Mouse (Mus musculus) midbrain, embryonic 12.5 days (tissue): ENCODE measurements around the gene Atp11a. TPM values are rescaled to one million over a fixed set of nuclear protein-coding genes. Genes with fewer than 3 reads are reported as not detected.

ENCODE experiments used
- ATAC-seq: fragments of 200-750 bp; cut with Nextera tagmentation; 2 replicates; pipeline ENCODE4 v1.8.0; 2017; ENCODE audit warnings: low read depth, moderate TSS enrichment, moderate library complexity; ENCODE audit not compliant: low FRiP score
- H3K27ac ChIP-seq: fragments of 300-500 bp; sonication (generic); replicated peaks from 2 replicates; pipeline ENCODE4 v1.5.1; 2016; ENCODE audit warnings: mild to moderate bottlenecking
- H3K27me3 ChIP-seq: fragments of 300-500 bp; sonication (generic); 2 replicates; pipeline ENCODE4 v1.6.1; 2016; ENCODE audit warnings: mild to moderate bottlenecking
- H3K36me3 ChIP-seq: fragments of 300-500 bp; sonication (generic); 2 replicates; pipeline ENCODE4 v1.6.1; 2016
- H3K4me1 ChIP-seq: fragments of 300-500 bp; sonication (generic); 2 replicates; pipeline ENCODE4 v1.6.1; 2016
- H3K4me2 ChIP-seq: fragments of 300-500 bp; sonication (generic); replicated peaks from 2 replicates; pipeline ENCODE4 v1.6.1; 2016; ENCODE audit warnings: mild to moderate bottlenecking, moderate library complexity
- H3K4me3 ChIP-seq: fragments of 300-500 bp; sonication (generic); 2 replicates; pipeline ENCODE4 v1.5.1; 2016; ENCODE audit warnings: mild to moderate bottlenecking
- H3K9ac ChIP-seq: fragments of 300-500 bp; sonication (generic); replicated peaks from 2 replicates; pipeline ENCODE4 v1.6.1; 2016; ENCODE audit warnings: mild to moderate bottlenecking, moderate library complexity
- H3K9me3 ChIP-seq: fragments of 300-500 bp; sonication (generic); 2 replicates; pipeline ENCODE4 v1.6.1; 2016; ENCODE audit warnings: mild to moderate bottlenecking
- WGBS: fragments of 180-500 bp; shearing (Covaris S2); methylation state at CpG from one replicate; pipeline ENCODE4 v1.1.7; 2016; 5-methylcytosine and 5-hydroxymethylcytosine counted together
- polyA plus RNA-seq: library from polyadenylated mRNA; unstranded; fragments of >200 nt; fragmentation: Nextera tagmentation; extraction: Ambion mirVana; gene quantifications from 2 replicates; pipeline ENCODE4 v1.2.1, GENCODE M21; 2016

Atp11a gene
- polyA plus RNA-seq, 1 experiment from 2014 or later: 16.5 TPM

DNA sequence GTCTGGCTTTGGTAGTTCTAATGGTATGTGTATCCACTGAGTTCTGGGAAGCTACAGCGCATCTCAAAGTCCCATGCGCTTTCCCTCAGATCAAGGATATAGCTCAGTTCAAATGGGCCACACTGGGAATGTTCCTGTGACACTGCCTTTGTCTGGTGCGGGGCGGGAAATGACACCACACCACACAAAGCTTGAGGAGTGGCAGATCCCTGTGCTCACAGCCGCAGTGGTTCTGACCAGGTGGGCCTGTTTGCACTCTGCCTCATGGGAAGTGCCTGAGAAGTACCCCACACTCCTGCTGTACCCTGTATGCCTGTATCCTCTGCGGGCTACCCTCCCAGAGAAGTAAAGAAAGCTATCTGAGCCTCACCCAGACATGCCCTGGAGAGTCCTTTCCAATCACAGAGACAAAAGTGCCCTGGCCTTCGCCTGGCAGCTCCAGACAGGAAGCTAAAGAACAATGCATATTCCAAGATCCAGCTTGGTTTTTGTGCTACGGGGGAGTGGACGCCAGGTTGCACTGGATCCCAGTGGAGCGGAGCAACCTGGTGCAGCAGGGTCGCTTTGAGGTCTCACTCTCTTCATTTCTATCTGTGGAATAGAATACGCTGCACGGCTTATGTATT is 147.1 kb downstream of the Atp11a start:
- H3K27ac ChIP-seq: no peak overlapping the region

DNA sequence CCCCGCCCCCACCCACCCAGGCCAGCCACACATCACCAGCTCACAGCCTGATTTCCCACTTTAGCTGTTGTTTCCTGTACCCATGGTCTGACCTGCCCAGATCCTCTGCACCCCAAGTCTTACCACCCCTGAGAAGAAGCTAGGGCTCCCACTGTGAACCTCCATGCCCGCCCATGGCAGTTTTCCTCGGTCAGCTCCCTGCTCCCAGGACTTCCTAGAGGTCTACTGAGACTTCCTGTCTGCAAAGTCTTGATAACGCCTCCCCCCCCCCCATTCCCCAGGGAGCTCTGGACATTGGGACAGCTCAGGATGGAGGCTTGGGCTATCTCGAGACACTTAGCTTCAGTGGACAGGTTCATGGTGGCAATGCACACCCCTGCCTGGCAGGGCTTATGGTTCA is 148.3 kb downstream of the Atp11a start:
- Histone ChIP-seq H3K4me1 (no peaks in the 10 kb centered on the region), H3K27me3 (no peaks in the 10 kb centered on the region), H3K9me3 (no peaks in the 10 kb centered on the region), H3K27ac (no peak overlapping the region), H3K4me2 (no peak overlapping the region), H3K36me3 (no peaks in the 10 kb centered on the region), H3K4me3 (no peak overlapping the region), H3K9ac (no peak overlapping the region)
- WGBS: 84% methylated on average over 5 of the region's 5 CpGs
- ATAC-seq: no peak

More for the DNA sequence above, 147.1 kb downstream of the Atp11a start:
- no peak overlapping the region for H3K4me2 ChIP-seq
- no peaks in the 10 kb centered on the region for H3K9me3 ChIP-seq
- no peak overlapping the region for H3K9ac ChIP-seq
- 88% methylated on average over 13 of the region's 13 CpGs for WGBS
- no peaks in the 10 kb centered on the region for H3K4me1 ChIP-seq
- H3K27me3 ChIP-seq: no peaks in the 10 kb centered on the region
- no peaks in the 10 kb centered on the region for H3K36me3 ChIP-seq
- H3K4me3 ChIP-seq: no peak overlapping the region
- no peak for ATAC-seq

GRCm38 (mm10) chr8:12905599-12906321 is 148.9 kb downstream of the Atp11a start:
- no peak for ATAC-seq
- Histone ChIP-seq H3K27ac (no peak overlapping the region), H3K27me3 (no peaks in the 10 kb centered on the region), H3K9me3 (no peaks in the 10 kb centered on the region), H3K9ac (no peak overlapping the region), H3K4me2 (no peak overlapping the region), H3K4me1 (no peaks in the 10 kb centered on the region), H3K4me3 (no peak overlapping the region), H3K36me3 (no peaks in the 10 kb centered on the region)
- WGBS: 86% methylated on average over 11 of the region's 11 CpGs

GRCm38 (mm10) chr8:12906597-12906996 is 149.8 kb downstream of the Atp11a start:
- Histone ChIP-seq H3K4me1 (peaks cover under 1% of the 10 kb centered on the region), H3K9ac (no peak overlapping the region), H3K36me3 (no peaks in the 10 kb centered on the region), H3K4me2 (no peak overlapping the region), H3K4me3 (no peak overlapping the region), H3K27ac (no peak overlapping the region), H3K27me3 (no peaks in the 10 kb centered on the region), H3K9me3 (no peaks in the 10 kb centered on the region)
- ATAC-seq: no peak
- 60% methylated on average over 5 of the region's 5 CpGs for WGBS

GRCm38 (mm10) chr8:12907730-12908129 is 150.9 kb downstream of the Atp11a start:
- no peak overlapping the region for H3K9ac ChIP-seq
- 82% methylated on average over 4 of the region's 4 CpGs for WGBS
- H3K4me2 ChIP-seq: no peak overlapping the region
- H3K4me3 ChIP-seq: no peak overlapping the region
- no peaks in the 10 kb centered on the region for H3K9me3 ChIP-seq
- no peak for ATAC-seq
- no peaks in the 10 kb centered on the region for H3K27me3 ChIP-seq
- H3K4me1 ChIP-seq: peaks cover 8% of the 10 kb centered on the region
- H3K27ac ChIP-seq: no peak overlapping the region
- H3K36me3 ChIP-seq: no peaks in the 10 kb centered on the region

- WGBS: 7% methylated on average over 5 of the region's 5 CpGs
- H3K4me2 ChIP-seq: no peak overlapping the region
- peaks cover 16% of the 10 kb centered on the region for H3K4me1 ChIP-seq
- H3K36me3 ChIP-seq: 0 out of 2 replicates have a peak, but pooled peaks cover 3% of the 10 kb centered on the region
- no peak overlapping the region for H3K27ac ChIP-seq
- ATAC-seq: no peak
- H3K27me3 ChIP-seq: no peaks in the 10 kb centered on the region
- no peaks in the 10 kb centered on the region for H3K9me3 ChIP-seq
- H3K4me3 ChIP-seq: no peak overlapping the region
- H3K9ac ChIP-seq: no peak overlapping the region
Observed at GRCm38 (mm10) chr8:12912011-12912410, 155.2 kb downstream of the Atp11a start.

DNA sequence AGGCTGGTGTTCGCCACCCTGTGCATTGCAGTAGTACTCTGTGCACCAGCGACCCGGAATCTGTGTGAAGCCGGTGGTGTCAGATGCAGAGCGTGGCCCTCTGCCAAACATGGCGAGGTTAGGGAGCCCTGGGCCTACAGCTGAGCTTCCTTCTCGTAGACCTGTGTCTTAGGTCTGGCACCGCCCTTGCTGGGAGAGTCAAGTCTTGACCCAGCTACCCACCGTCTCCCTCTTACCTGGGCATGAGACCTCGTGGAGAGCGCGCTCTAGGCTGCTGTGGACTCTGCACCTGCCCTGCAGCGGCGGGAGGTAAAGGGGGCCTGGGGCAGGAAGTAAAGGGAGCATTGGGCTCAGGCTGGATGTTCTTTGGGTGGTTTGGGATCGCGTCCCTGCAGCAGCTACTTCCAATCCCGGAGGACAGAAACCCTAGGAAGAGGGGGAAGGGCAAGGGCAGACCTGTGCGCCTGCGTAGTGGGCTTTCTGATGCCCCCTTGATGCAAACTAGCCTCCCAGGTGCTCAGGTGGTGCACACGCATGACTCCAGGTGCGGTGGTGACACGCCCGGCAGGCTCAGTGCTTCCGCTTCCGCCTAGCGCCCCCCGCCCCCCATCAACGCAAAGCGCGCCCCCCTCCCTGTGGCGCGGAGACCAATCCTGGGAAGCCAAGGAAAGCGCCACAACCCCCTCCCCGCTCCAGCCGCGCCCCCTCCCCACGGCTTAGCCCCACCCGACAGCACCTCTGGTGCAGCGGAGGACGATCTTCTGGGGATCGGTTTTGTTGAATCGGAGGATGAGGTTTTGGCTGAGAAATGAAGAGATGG is 158.6 kb downstream of the Atp11a start:
- Histone ChIP-seq H3K9ac (peak overlapping the region; percentile 41), H3K4me1 (peaks cover 23% of the 10 kb centered on the region), H3K36me3 (0 out of 2 replicates have a peak, but pooled peaks cover 3% of the 10 kb centered on the region), H3K4me2 (peak overlapping the region; percentile 83), H3K27ac (peak overlapping the region; percentile 60), H3K9me3 (no peaks in the 10 kb centered on the region), H3K4me3 (peak overlapping the region; percentile 53), H3K27me3 (no peaks in the 10 kb centered on the region)
- peak; percentile 77 for ATAC-seq
- WGBS: 17% methylated on average over 42 of the region's 42 CpGs

- H3K4me1 ChIP-seq: peaks cover 23% of the 10 kb centered on the region
- peak overlapping the region; percentile 60 for H3K27ac ChIP-seq
- peak overlapping the region; percentile 41 for H3K9ac ChIP-seq
- 0 out of 2 replicates have a peak, but pooled peaks cover 3% of the 10 kb centered on the region for H3K36me3 ChIP-seq
- peak overlapping the region; percentile 53 for H3K4me3 ChIP-seq
- peak overlapping the region; percentile 83 for H3K4me2 ChIP-seq
- no peaks in the 10 kb centered on the region for H3K9me3 ChIP-seq
- 70% methylated on average over 16 of the region's 16 CpGs for WGBS
- no peaks in the 10 kb centered on the region for H3K27me3 ChIP-seq
- no peak for ATAC-seq
Observed at GRCm38 (mm10) chr8:12916156-12916900, 159.5 kb downstream of the Atp11a start.

DNA sequence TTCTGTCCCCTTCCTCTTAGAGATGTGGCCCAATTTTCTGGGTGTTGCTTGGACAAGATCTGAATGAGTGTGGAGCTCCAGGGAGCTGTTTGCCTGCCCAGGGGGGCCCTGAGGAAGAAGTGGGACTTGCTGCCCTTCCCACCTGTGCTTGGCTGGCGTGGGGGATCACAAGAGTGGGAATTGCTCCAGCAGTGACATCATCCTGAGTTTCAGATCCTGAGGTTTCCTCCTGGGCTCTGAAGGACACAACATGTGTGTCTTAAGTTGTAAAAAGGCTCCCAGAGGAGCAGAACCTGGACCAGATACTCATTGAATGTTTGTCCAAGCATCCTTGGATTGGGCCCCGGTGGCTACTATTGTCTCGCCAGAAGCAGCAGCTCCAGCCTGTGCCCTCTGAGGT is 160.2 kb downstream of the Atp11a start:
- Histone ChIP-seq H3K4me1 (peaks cover 19% of the 10 kb centered on the region), H3K9me3 (no peaks in the 10 kb centered on the region), H3K9ac (peak overlapping the region; percentile 41; the same call in 1 of the 2 replicates), H3K27me3 (no peaks in the 10 kb centered on the region), H3K4me3 (peak overlapping the region; percentile 53), H3K27ac (no peak overlapping the region), H3K36me3 (0 out of 2 replicates have a peak, but pooled peaks cover 3% of the 10 kb centered on the region), H3K4me2 (peak overlapping the region; percentile 83)
- no peak for ATAC-seq
- WGBS: 89% methylated on average over 3 of the region's 3 CpGs

GRCm38 (mm10) chr8:12917831-12918230 is 161.0 kb downstream of the Atp11a start:
- H3K9ac ChIP-seq: no peak overlapping the region
- H3K4me2 ChIP-seq: peak overlapping the region; percentile 83
- no peak overlapping the region for H3K4me3 ChIP-seq
- no peaks in the 10 kb centered on the region for H3K27me3 ChIP-seq
- H3K27ac ChIP-seq: no peak overlapping the region
- no peaks in the 10 kb centered on the region for H3K9me3 ChIP-seq
- peaks cover 15% of the 10 kb centered on the region for H3K4me1 ChIP-seq
- 88% methylated on average over 4 of the region's 4 CpGs for WGBS
- 0 out of 2 replicates have a peak, but pooled peaks cover 3% of the 10 kb centered on the region for H3K36me3 ChIP-seq
- no peak for ATAC-seq
